Mouse (Mus musculus): Measurements from ENCODE around the gene Slc33a1.

DNA sequence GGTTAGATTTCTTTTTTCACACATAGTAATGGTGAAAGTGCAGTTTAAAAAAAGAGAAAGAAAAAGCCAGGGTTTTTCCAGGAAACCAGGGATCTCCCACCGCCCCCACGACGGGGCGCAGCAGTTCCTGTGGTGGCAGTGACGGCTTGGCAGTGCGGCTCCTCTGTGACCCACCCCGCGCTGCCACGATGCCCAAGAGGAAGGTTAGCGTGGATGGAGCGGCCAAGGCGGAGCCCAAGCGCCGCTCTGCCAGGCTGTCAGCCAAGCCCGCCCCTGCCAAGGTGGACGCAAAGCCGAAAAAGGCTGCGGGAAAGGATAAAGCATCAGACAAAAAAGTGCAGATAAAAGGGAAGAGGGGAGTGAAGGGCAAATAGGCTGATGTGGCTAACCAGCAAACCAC is 59.3 kb downstream of the Slc33a1 start:
- no peak for TF ChIP-seq TBP (conservative IDR thresholded peaks at IDR 0.05; ENCODE audit: low read depth, low read length)
- TF ChIP-seq ZC3H11A (IDR thresholded peaks at IDR 0.05; ENCODE audit: low read depth, low read length): no peak
- no peak for TF ChIP-seq CTCF (conservative IDR thresholded peaks at IDR 0.05 in 1 of 2, IDR thresholded peaks at IDR 0.05 in 1 of 2; ENCODE audit: low read depth in 2 of 2, low read length in 2 of 2)
- TF ChIP-seq POLR2A (IDR thresholded peaks at IDR 0.05; ENCODE audit: low read depth, low read length): no peak
- TF ChIP-seq USF1 (IDR thresholded peaks at IDR 0.05; ENCODE audit: low read depth, low read length): no peak
- no peak for TF ChIP-seq RCOR1 (conservative IDR thresholded peaks at IDR 0.05; ENCODE audit: low read depth, low read length)
- no peak for TF ChIP-seq POLR2AphosphoS2 (IDR thresholded peaks at IDR 0.05; ENCODE audit: low read depth, low read length)
